Mouse (Mus musculus) heart, adult 2 months (tissue): ENCODE results near the gene Fam98a.

Experiments
- CTCF ChIP-seq: fragments of 200-600 bp; IDR thresholded peaks from 2 replicates; pipeline ENCODE4 v1.8.1; 2022; ENCODE audit warnings: antibody characterized with exemption, mild to moderate bottlenecking, moderate library complexity
- EP300 ChIP-seq: fragments of 200-500 bp; IDR thresholded peaks from 2 replicates; pipeline ENCODE4 v1.6.1; 2011; ENCODE audit warnings: low read depth, low read length, control low read depth; ENCODE audit not compliant: insufficient read depth
- POLR2A ChIP-seq: fragments of 200-500 bp; IDR thresholded peaks from 2 replicates; pipeline ENCODE4 v1.6.1; 2011; ENCODE audit warnings: mild to moderate bottlenecking, low read depth, low read length, control low read depth; ENCODE audit not compliant: insufficient read depth

- TF ChIP-seq CTCF (no peak), POLR2A (no peak), EP300 (no peak)
Observed at GRCm38 (mm10) chr17:75544262-75544661, 7.5 kb downstream of the Fam98a start.
